Mouse (Mus musculus) lung, postnatal 14 days (tissue): ENCODE results near the gene B3gnt8.
A peak's percentile ranks its signal among the peaks of the same experiment; 100 is the strongest.

Experiments
- DNase-seq: peaks from one replicate; pipeline ENCODE4 v3.0.0; 2021

Gene B3gnt8

DNA sequence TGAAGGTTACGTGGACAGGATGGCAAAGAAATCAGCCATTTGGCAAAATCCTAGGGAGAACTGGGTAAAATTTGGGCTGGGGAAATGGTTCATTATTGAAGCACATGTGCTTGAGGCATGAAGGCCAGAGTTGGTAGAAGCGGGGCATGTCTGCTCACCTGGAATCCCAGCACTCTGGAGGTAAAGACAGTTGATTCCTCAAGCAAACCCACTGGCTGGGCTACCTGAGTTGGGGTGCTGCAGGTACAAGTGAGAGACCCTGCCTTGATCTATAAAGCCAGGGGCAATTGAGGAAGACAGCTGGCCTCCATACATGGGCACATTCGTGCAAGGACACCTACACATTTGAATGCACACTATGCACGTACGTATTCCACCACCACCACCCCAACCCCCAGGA is 6.4 kb upstream of the B3gnt8 start:
- DNase-seq = no peak

DNA sequence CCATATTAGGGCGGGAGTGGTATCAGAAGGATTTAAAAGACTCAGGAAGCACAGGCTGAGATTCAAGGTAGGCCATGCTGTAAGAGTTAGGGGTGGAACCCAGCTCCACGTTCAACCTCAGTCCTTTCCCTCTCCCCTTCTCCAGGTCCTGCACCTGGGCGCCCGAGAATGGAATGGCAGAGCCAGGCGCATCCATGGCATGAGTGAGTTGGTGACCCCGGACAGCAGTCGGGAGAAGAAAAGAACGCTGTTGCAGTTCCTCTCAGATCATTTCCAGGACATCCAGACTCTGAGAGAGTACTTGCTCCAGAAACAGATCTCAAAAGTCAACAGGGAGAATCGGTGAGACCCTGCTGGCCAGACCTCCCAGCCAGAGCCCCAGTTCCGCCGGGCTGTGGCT is 5.7 kb upstream of the B3gnt8 start:
- DNase-seq = no peak

DNA sequence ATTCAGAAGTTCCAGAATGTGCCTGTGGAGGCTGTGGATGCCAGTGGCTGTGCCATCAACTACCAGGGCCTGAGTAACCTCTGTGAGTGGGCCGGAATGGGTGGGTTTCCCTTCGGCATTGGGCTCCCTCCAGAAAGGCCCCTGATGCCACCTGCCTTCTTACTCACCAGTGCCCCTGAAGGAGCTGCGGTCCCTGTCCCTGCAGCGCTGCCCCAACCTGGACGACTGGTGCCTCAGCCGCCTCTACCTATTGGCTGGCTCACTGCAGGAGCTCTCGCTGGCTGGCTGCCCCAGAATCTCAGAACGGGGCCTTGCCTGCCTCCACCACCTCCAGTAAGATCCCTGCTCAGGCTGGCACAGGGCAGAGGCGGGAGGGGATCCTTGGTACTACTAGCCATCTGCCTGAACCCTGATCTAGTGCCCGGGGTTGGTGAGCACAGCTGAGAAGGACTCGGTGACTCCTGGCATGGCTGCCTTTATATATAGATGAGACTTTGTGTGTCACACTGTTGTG is 2.5 kb upstream of the B3gnt8 start:
- DNase-seq = no peak

DNA sequence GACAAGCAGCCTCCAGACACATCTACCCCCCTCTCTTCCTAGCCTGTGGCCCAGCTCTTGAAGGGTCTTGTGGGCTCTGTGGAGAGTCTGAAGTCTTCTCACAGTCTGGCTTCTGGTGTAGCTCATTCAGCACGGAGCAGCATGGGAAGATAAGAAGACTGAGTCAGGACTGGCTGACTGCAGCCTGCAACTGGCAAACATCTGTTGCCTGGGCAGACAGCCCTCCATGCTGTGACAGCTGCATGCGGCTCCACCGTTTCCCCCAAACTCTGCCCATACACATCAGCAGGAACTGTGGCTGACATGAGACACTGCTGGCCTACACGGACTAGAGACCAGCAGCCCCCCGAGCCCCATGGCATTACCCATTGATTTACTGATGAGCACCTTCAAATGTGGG is 1.6 kb upstream of the B3gnt8 start:
- DNase-seq = peak; percentile 30

DNA sequence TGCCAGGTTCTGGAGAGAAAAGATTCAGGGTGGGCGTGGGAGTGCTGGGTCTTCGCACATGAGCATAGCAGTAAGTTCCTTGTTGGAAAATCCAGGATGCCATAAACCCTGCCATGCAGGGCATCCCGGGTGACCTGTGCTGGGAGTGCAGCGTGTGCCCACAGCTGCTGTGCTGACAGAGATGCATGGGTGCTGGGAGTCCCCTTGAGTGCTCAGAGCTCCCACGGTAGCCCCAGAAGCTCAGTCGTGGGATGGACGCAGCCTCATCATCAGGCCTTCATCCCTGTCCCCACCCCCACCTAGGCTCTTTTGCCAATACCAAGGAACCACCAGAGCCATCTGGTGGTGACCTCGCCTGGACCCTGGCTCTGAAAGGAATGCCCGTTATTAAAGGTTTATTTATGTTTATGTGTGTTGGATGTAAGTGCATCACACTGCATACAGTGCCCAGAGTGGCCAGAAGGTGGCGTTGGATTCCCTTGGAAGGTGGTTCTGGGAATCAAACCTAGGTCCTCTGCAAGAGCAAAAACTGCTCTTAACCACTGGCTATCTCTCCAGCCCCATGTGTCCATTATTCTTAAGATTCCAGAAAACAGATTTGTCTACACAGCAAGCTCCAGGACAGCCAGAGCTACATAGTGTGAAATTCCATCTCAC is 732 bp upstream of the B3gnt8 start:
- DNase-seq = peak; percentile 46

DNA sequence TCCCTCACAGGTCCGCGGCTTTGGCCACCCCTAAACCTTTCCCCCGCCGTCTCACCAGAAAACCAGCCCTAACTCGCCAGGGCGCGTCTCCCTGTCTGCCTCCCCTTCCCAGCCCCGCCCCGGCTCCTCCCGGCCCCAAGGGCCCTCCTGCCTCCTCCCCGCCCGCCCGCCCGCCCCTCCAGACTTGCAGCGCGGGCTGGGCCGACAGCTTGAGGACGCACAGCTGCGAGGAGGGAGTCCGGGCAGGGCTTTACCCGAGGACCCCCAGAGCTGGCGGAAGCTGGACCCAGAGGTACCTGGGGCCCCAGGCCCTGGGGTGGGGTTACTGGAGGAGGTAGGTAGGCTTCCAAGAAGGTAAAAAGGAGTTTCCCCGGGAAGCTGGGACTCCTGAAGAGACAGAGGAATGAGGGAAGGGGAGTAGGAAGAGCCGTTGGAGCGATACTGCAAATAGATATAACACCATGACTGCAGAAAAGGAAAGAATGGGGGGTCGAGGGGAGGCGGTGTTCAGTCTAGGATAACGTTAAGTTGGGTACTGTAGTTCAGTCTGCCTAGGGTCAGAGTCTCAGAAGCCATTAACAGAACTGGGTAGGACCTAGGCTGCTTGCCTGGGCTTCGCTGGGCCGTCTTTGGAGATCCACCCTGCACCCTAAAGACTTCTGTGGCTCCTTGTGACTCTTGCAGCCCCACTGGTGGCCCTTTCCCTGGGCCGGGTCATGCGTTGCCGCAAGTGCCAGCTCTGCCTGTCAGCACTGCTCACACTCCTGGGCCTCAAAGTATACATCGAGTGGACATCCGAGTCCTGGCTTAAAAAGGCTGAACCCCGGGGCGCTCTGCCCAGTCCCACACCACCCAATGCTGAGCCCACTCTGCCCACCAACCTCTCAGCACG is 1.2 kb downstream of the B3gnt8 start:
- peak; percentile 80 for DNase-seq

DNA sequence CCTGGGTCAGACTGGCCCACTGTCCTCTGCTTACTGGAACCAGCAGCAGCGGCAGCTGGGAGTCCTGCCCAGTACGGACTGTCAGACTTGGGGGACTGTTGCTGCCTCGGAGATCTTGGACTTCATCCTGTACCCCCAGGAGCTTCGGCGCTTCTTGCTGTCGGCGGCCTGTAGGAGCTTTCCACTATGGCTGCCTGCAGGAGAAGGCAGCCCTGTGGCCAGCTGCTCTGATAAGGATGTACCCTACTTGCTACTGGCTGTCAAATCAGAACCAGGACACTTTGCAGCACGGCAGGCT is 1.8 kb downstream of the B3gnt8 start:
- no peak for DNase-seq

DNA sequence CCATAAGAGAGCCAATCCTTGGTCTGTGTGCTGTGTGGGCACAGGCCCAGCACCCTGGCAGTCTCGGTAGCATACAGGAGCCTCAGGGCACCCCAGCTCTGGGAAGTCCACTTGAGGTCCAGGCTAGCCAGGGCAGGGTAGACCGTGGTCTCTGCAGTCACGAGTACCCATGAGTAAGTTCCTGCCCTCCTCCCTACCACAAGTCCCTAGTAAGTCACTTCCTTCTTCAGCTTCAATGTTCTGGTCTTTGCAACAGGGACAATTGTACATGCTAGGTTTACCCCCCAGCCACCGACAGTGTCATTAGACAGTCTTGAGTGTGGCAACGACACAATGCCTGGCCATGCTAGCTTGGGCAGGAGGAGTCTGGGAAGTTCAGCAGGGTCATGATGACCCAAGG is 6.2 kb downstream of the B3gnt8 start:
- DNase-seq = no peak

DNA sequence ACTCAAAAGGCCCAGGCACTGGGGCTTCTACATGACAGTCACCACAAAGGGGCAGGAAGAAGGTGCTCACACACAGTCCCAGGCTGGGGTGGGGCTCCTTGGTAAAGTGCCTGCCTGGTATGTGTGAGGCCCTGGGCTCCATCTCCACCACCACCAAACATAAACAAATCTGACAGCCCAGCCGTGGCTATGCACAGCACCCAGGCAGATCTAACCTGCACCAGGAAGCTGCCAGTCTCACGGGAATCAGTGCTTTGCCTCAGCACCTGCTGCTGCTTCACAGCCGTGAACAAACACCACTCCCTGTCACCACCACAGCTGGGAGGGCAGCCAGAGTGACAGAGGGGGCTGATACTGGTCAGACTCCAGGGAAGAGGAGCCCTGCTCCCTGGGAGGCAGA is 9.9 kb downstream of the B3gnt8 start:
- no peak for DNase-seq

DNA sequence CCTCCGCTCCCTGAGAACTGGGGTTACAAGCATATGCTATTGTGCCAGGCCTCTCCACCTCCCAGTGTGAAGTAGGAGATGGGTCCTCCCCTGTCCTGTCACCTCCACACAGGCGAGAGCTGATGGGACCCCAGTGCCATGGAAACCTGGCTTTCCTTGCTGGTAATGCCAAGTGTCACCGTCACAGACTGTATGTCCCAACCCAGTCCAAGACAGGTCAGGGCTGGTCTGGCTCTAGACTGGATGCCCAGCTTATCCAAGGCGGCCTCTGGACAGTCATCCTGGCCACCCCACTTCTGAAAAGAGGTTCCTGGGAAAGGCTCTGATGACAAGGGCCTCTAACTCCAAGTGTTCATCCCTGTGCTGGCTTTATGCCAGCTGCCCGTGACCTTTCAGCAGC is 10.6 kb downstream of the B3gnt8 start:
- no peak for DNase-seq

DNA sequence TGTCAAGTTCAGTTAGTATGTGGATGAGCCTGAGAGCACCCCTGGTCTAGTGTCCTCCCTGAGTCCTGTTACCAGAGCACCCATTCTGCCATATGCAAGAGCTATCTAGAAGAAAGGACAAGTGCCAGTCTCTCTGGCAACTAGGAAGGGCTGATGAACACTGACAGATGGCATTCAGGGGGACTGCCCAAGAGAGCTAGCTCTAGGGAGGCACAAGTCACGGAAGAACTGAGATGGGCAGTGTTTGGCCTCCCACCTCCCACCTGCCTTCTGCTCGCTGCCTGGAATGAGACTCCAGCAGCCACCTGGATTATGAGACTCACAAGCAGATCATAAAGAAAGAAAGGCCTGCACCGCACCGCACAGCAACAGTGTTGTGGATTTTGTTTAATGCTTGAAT is 13.3 kb downstream of the B3gnt8 start:
- no peak for DNase-seq

DNA sequence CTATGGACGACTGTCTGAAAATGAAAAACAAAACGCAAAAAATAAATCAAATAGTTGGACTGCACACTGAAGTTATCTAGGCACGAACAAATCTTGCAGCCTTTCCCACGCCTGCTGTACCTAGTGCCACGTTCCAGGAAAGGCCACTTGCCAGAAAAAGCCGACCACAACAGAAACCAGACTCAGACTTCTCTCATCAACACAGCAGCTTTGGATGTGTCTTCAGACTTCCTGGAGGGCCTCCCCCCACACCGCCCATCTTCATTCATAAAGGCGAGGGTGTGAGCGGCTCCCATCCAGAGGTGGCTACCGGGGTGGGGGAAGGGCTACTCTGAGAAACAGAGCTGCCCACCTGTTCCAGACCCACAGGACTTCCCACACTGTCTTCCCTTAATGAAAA is 17.7 kb downstream of the B3gnt8 start:
- DNase-seq = no peak

DNA sequence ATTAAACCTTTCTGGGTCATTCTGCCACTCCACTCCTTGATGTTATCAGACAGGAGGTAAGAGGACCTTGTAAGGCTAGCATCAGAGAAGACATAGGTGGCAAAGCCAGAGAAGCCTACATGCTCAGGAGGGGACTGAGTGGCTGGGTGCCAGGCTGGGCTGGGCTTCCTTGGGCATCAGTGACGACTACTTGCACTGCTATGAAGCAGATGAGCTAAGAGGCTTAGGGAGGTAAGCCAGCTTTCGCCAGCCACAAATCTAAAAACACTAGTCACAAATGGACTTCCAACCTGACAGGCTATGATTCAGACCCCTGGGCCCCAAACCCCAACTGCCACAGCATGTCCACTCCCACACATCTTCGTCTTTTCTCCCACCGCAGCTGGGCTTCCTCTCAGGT is 18.2 kb downstream of the B3gnt8 start:
- DNase-seq = no peak

DNA sequence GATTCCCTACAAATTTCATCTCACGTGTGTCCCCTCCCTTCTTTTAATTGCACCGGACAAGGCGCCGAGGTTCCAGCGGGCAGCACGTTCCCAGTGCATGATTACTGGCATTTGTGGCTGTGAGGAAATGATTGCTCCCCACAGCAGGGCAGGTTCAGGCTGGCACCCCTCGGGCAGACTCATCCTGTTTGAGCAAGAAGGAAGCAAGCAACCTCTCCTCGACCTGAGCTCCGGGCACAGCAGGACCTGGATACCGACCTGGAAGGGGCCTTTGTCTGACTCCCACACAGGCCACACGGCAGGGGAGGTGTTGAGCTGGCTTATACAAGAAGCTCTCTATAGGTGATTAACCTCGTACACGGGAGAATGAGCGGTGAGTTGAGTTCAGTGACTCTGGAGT is 18.6 kb downstream of the B3gnt8 start:
- no peak for DNase-seq

DNA sequence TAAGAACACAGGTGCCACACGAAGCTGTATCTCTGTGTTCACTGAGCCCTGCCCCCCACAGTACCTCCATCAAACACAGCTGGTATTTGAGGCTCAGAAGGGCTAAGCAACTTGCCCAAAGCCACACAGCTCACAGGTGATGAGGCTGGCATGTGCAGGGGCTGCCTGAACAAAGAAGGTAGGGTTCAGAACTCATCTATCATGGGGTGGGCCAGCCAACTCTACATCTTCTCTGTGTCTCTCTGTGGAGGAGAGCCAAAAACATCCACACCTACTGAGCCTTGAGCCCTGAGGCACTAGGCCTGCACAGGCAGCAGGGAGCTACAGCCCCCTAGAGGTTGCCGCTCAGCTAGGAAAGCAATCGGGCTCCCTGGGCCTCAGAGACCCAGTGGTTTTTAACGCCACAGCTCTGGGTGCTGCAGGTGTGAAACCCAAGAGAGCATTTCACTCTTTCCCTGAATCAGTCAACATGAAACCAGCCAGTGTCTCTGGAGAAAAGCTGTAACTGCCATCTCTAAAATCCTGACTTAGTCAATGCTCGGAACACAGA is 21.2 kb downstream of the B3gnt8 start:
- no peak for DNase-seq

DNA sequence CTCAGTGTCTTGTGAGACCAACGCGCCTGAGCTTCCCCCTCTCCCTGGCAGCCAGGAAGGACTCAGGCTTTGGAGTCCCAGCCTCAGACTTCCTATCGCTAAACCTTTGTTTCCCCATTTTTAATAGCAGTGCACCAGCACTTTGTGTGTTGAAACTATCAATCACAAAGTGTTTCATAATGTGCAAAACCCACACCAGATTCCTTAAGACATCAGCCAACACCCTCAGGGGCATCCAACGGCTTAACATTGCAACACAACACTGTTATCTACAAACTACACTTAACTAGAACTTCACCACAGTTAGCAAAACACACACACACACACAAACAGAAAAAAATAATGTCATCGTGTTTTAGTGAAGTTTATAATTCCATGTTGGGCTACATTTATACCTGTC is 23.4 kb downstream of the B3gnt8 start:
- DNase-seq = no peak

DNA sequence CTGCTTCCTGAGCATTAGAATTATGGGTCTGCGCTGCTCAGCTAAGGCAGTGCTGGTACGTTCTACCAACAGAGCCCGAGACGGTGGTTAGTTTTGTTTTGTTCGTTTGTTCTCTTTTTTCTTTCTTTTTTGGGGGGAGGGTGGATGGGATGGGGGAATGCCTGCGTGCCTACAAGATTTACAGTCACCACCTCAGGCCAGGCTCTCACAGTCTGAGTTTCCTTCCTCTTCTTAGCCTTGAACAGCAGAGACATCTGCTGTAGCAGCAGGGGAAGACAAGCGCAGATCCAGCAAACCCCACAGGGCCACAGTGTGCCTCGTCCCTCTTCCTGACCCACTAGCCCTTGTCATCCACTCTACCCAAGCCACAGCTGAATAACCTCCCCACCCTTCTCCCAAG is 24.8 kb downstream of the B3gnt8 start:
- no peak for DNase-seq

DNA sequence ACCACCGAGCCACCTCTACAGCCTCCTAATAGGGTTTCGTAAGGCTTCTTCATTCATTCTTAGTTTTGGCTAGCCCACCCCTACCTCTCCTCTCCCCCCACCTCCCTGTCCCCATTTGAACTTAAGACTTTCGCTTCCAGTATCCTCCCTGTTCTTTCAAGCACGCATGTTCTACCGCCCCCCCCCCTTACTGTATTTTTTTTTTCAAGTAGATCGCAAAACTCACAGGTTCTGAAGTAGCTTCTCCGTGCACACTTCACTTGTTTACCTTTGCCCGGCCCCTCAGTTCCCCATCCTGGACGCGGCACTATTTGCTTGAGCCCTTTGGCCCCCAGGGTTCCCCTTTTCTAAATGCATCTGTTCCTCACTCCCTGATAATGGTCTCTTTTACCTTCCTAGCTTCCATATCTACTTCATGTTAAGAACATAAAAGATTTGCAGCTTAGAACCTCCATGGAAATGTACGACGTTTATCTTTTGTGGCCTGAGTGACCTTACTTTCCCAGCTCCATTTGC is 25.8 kb downstream of the B3gnt8 start:
- no peak for DNase-seq

DNA sequence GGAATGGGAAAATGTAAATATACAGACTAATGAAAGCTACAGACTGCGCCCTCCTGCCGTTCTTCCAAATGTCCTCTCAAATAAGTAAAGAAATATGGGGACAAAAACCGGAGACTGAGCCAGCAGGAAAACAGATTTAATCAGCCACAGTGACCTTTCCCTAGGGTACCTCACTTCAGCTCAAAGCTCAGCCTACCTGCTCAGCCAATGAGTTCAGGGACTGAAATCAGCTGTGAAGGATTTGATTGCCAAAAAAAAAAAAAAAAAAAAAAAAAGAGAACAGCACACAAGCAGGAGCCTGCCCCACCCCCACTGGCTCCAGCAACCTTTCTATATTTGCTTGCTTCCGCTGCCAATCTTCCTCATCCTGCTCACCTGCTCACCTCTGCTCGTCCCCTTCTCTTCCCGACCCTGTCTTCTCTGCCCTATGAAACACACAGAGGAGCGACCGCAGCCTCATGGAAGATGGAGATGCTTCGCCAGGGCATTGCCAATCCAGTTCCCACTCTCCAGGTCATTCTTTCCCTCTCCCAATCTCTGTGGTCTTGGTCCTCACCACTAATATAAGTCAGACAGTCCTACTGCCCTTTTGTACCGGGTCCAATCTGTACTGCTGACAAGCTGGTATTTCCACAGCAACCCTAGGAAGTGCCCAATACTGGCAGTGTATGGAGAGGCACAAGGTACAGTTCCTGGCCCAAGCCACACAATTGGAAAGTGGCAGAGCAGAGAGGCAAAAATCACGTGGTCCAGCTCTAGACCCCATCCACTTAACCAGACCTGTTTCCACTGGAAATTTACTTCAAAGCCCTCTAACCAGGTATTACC is 29.4 kb downstream of the B3gnt8 start:
- DNase-seq = no peak

DNA sequence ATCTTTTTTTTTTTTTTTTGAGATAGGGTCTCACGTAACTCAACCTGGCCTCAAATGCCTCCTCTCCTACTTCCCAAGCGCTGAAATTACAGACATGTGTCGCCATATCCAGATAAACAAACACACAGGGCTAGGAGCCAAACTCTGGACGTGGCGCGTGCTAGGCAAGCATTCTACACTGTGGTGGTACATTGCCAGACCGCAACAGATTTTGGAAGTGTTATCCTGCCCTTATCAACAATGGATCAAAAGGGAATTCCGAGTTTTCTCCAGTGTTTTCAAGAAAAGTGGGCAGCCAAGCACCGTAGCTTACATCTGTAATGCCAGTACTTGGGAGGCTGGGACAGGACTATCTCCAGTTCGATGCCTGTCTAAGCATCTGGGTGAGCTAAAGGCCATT is 31.3 kb downstream of the B3gnt8 start:
- no peak for DNase-seq

DNA sequence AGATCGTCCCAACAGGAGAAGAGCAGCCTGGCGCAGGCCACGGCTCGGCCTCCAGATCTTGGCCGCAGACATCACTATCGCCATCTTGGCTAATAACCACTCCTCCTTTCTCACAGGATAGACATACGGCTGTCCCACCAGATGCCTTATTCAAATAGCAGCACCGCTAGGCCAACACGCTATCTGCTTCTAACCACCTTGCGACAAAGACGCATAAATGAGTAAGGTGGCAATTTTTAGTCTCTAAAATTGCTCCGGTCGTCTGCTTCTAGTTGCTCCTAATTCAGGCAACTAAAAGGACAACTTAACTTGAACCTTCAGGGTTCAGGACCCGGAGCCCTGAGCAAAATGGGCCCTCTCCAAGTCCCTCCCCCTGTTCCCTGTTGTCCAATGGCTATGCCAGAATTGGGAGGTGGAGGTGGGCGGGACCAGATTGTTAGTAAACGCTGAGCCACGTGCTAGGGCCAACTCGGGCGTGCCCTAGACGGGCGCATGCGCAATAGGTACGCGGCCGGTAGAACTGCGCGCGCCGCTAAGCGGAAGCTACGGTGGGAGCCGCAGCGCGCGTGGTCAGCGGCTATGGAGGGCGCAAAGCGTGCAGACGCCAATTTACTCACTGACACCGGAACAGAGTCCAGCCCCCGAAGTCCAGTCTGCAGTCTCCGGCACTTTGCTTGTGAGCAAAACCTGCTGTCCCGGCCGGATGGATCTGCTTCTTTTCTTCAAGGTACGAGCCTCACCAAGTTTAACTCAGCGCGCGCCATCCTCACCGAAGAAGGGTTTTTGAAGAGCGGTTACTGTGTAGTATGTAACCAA is 32.4 kb downstream of the B3gnt8 start, which contains the start of the genes Bckdha and Exosc5:
Gene Bckdha (minus strand): TSS at position 325 of the 816 bp plus-strand sequence.
Gene Exosc5 (plus strand): TSS at position 508 of the 816 bp plus-strand sequence.
- DNase-seq = peak; percentile 99

DNA sequence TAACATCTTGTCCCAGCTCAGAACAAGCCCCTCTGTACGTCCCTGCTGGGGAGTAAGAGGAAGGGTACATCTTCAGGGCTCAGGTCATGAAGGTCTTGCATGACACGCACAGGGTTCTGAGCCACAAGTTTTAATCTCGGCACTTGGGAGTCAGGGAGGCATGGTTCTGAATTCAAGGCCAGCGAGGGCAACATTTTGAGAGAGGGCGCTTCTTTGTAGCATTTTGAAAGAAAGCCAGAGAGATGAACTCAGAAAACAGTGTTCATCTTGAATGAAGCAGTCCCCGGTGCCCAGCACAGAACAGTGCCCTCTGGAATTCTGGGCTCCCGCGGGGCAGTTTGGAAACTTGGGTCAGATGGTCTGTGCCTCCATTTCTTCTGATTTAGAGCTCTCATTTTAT is 39.9 kb downstream of the B3gnt8 start:
- DNase-seq = no peak
